Mouse (Mus musculus) leukemia stem cell, adult 10-12 weeks (primary cell): Measurements from ENCODE around the gene Arid4b. TPM values are rescaled to one million over a fixed set of nuclear protein-coding genes. Genes with fewer than 3 reads are reported as not detected.

Experiments
- polyA plus RNA-seq: library from polyadenylated mRNA; stranded (reverse); fragments of >175 nt; gene quantifications from 2 replicates; pipeline ENCODE4 v1.2.3, GENCODE M21; 2012; ENCODE audit warnings: low replicate concordance

The Arid4b gene
- 6.5 and 8.8 TPM in 2 replicates for polyA plus RNA-seq

GRCm38 (mm10) chr13:14063013-14063941 is at the start of gene Arid4b, which contains the start of gene Ggps1:
Arid4b (plus strand) TSS chr13:14063232.
Ggps1 (minus strand) TSS chr13:14063488.

DNA sequence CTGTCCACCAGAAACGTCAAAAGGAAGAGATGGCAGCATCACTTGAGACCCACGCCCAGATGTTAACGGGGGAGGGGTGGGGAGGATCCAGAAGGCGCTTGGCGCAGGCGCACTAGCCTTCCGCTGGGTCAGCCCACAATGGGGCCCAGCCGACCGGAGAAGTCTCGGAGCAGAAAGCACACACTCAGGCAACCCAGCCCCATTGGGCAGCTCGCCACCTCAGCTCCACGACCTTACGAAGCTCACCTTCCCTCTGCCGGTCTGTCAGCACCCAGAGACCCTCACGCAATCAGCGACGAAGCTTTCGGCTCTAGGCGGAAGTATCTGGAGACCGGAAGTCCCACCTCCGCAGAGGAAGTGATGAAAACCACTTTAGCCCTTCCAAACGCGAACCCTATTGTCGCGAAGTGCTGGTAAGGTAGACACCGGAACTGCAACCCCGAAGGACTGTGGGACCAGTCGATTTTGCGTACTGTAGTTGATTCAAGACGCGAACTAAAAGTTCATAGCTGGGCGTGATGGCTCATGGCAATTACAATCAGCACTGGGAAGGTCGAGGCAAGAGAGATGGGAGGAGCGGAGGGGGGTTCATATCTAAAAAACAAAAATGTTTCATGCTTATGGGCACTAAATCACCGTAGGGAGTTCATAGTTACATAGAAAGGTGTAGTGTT is 23.6 kb upstream of the Arid4b start, which contains the start of gene Tbce:
TSS of gene Tbce (minus strand) at position 347 of the 674 bp plus-strand sequence.

Other genes starting within 250 kb of the Arid4b start
- gene B3galnt2, start 108.8 kb upstream of the Arid4b start, polyA plus RNA-seq = 152 and 187 TPM in 2 replicates
- 2.7 and 5.4 TPM in 2 replicates for gene Tbce, start 23.6 kb upstream of the Arid4b start, polyA plus RNA-seq
- 1.5 and 4.0 TPM in 2 replicates for gene Ggps1, start 256 bp downstream of the Arid4b start, polyA plus RNA-seq